Mouse (Mus musculus) intestine, embryonic 14.5 days (tissue): ENCODE results near the gene Baiap2l1. TPM values are rescaled to one million over a fixed set of nuclear protein-coding genes. Genes with fewer than 3 reads are reported as not detected.

Source experiments
- ATAC-seq: fragments of 200-750 bp; cut with Nextera tagmentation; replicated peaks from 2 replicates; pipeline ENCODE4 v1.8.0; 2017; ENCODE audit warnings: low read depth, moderate number of reproducible peaks, moderate TSS enrichment, moderate library complexity; ENCODE audit not compliant: low FRiP score, low TSS enrichment
- DNase-seq: peaks from one replicate; pipeline ENCODE4 v3.0.0-alpha.2; 2018; ENCODE audit warnings: low spot score
- H3K27ac ChIP-seq: fragments of 300-500 bp; sonication (generic); 2 replicates; pipeline ENCODE4 v1.5.1; 2014; ENCODE audit warnings: low read depth, mild to moderate bottlenecking, control low read depth
- H3K27me3 ChIP-seq: fragments of 300-500 bp; sonication (generic); replicated peaks from 2 replicates; pipeline ENCODE4 v1.6.1; 2014; ENCODE audit warnings: low read length, control low read depth; ENCODE audit not compliant: control insufficient read depth, insufficient read depth
- H3K36me3 ChIP-seq: fragments of 300-500 bp; sonication (generic); 2 replicates; pipeline ENCODE4 v1.6.1; 2014; ENCODE audit warnings: low read length, control low read depth; ENCODE audit not compliant: control insufficient read depth, insufficient read depth
- H3K4me1 ChIP-seq: fragments of 300-500 bp; sonication (generic); replicated peaks from 2 replicates; pipeline ENCODE4 v1.6.1; 2014; ENCODE audit warnings: low read length, control low read depth, mixed read lengths; ENCODE audit not compliant: control insufficient read depth, insufficient read depth
- H3K4me2 ChIP-seq: fragments of 300-500 bp; sonication (generic); 2 replicates; pipeline ENCODE4 v1.6.1; 2014; ENCODE audit warnings: low read length
- H3K4me3 ChIP-seq: fragments of 300-500 bp; sonication (generic); 2 replicates; pipeline ENCODE4 v1.5.1; 2014; ENCODE audit warnings: low read depth, low read length, control low read depth, mixed read lengths
- H3K9ac ChIP-seq: fragments of 300-500 bp; sonication (generic); 2 replicates; pipeline ENCODE4 v1.6.1; 2014; ENCODE audit warnings: mild to moderate bottlenecking, low read length
- H3K9me3 ChIP-seq: fragments of 300-500 bp; sonication (generic); 2 replicates; pipeline ENCODE4 v1.6.1; 2016; ENCODE audit warnings: low read length, control low read depth; ENCODE audit not compliant: control insufficient read depth
- WGBS: fragments of 180-500 bp; shearing (Covaris S2); extraction: QIAGEN DNeasy Blood & Tissue Kit; methylation state at CpG from one replicate; pipeline ENCODE4 v1.1.7; 2014; 5-methylcytosine and 5-hydroxymethylcytosine counted together
- polyA plus RNA-seq: library from polyadenylated mRNA; unstranded; fragments of >200 nt; fragmentation: Nextera tagmentation; extraction: Ambion mirVana; gene quantifications from 2 replicates; pipeline ENCODE4 v1.2.1, GENCODE M21; 2014

The Baiap2l1 gene
- polyA plus RNA-seq, 1 experiment from 2014 or later = 16.7 TPM

GRCm38 (mm10) chr5:144313335-144313734 lies 44.6 kb downstream of the Baiap2l1 start:
- Histone ChIP-seq H3K4me2 (no peak overlapping the region), H3K9ac (no peak overlapping the region), H3K36me3 (no peaks in the 10 kb centered on the region), H3K4me3 (no peak overlapping the region), H3K4me1 (0 out of 2 replicates have a peak, but pooled peaks cover 4% of the 10 kb centered on the region), H3K9me3 (no peaks in the 10 kb centered on the region), H3K27me3 (no peaks in the 10 kb centered on the region), H3K27ac (no peak overlapping the region)
- no peak for ATAC-seq
- WGBS = 26% methylated on average over 5 of the region's 5 CpGs
- DNase-seq = no peak

GRCm38 (mm10) chr5:144312183-144312582 lies 45.7 kb downstream of the Baiap2l1 start:
- no peak overlapping the region for H3K4me2 ChIP-seq
- H3K27me3 ChIP-seq = no peaks in the 10 kb centered on the region
- H3K4me3 ChIP-seq = no peak overlapping the region
- no peak overlapping the region for H3K27ac ChIP-seq
- DNase-seq = no peak
- WGBS = 76% methylated on average over 7 of the region's 7 CpGs
- no peaks in the 10 kb centered on the region for H3K36me3 ChIP-seq
- 0 out of 2 replicates have a peak, but pooled peaks cover 4% of the 10 kb centered on the region for H3K4me1 ChIP-seq
- no peak for ATAC-seq
- H3K9me3 ChIP-seq = no peaks in the 10 kb centered on the region
- H3K9ac ChIP-seq = no peak overlapping the region

- Histone ChIP-seq H3K27ac (no peak overlapping the region), H3K4me2 (no peak overlapping the region), H3K9ac (no peak overlapping the region), H3K27me3 (no peaks in the 10 kb centered on the region), H3K4me3 (no peak overlapping the region), H3K9me3 (no peaks in the 10 kb centered on the region), H3K36me3 (no peaks in the 10 kb centered on the region), H3K4me1 (0 out of 2 replicates have a peak, but pooled peaks cover under 1% of the 10 kb centered on the region)
- no peak for ATAC-seq
- WGBS = 73% methylated on average over 4 of the region's 4 CpGs
- DNase-seq = no peak
Observed at GRCm38 (mm10) chr5:144308929-144309328, 49.0 kb downstream of the Baiap2l1 start.

DNA sequence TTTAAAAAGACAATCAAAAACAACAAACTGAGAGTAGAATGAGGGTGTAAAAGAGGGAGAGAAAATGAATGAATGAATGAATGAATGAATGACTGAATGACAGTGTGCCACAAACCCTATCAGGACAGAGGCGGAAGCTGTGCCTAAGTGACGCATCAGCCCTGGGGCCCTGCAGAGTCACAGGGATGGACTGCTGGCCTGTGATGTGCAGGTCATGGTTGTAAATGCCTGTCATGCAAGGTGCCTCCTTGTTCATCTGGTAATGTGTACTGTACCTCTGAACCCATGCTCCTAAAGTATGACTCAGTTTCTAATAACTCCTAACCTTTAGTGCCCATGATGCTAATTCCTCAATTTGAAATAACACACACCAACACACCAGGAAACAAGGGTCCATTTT lies 54.8 kb downstream of the Baiap2l1 start:
- H3K27ac ChIP-seq = no peak overlapping the region
- WGBS = 89% methylated on average over 2 of the region's 2 CpGs

DNA sequence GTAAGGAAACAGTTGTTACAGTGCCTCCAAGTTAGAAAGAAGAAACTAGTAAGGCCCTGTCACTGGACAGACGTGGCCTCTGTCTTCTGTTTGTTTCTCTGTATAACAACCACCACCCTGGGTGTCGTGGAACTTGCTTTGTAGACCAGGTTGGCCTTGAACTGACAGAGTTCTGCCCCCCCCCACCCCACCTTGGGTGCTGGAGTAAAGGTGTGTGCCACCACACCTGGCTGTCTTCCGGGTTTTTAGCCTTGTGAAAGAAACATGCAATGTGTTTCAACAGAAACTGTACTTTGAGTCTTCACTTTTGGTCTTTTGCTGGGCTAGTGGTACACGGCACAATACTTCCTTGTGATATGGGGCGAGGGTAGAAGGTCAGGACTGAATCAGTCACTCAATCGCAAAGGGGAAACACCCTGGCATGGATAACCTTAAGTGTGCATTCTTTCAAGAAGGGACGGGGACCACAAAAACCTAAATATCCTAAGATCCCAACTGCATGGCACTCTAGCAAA lies 61.8 kb downstream of the Baiap2l1 start:
- WGBS = 77% methylated on average over 7 of the region's 7 CpGs
- no peak overlapping the region for H3K27ac ChIP-seq
- H3K4me2 ChIP-seq = no peak overlapping the region
- DNase-seq (no peak), ATAC-seq (no peak)
- no peaks in the 10 kb centered on the region for H3K9me3 ChIP-seq
- H3K27me3 ChIP-seq = no peaks in the 10 kb centered on the region
- no peaks in the 10 kb centered on the region for H3K4me1 ChIP-seq
- no peak overlapping the region for H3K9ac ChIP-seq
- no peaks in the 10 kb centered on the region for H3K36me3 ChIP-seq
- no peak overlapping the region for H3K4me3 ChIP-seq

More for the DNA sequence above, 54.8 kb downstream of the Baiap2l1 start:
- Histone ChIP-seq H3K4me2 (no peak overlapping the region), H3K27me3 (no peaks in the 10 kb centered on the region), H3K9me3 (no peaks in the 10 kb centered on the region), H3K4me1 (no peaks in the 10 kb centered on the region), H3K36me3 (no peaks in the 10 kb centered on the region), H3K4me3 (no peak overlapping the region), H3K9ac (no peak overlapping the region)
- ATAC-seq (no peak), DNase-seq (no peak)

GRCm38 (mm10) chr5:144295357-144295756 lies 62.6 kb downstream of the Baiap2l1 start:
- DNase-seq = no peak
- Histone ChIP-seq H3K9me3 (no peaks in the 10 kb centered on the region), H3K27ac (no peak overlapping the region), H3K9ac (no peak overlapping the region), H3K27me3 (no peaks in the 10 kb centered on the region), H3K4me2 (no peak overlapping the region), H3K4me3 (no peak overlapping the region), H3K4me1 (no peaks in the 10 kb centered on the region), H3K36me3 (no peaks in the 10 kb centered on the region)
- ATAC-seq = no peak
- WGBS = 82% methylated on average over 1 of the region's 1 CpGs

DNA sequence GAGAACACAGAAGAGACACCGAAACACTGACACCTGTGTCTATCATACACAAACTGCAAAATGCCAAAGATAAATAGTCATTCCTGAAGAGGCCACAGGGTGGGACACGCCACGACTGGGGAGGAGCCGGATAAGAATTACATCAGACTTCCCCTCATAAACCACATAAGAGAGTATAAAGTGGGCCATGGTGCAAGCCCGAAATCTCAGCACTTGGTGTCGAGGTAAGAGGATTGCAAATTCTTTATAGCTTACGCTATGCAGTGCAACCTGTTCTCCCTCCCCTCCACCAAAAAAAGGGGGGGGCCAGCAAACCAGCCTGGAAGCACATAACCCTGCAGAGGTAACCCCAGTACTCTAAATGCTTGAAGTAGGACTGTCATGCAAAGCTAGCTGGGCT lies 63.0 kb downstream of the Baiap2l1 start:
- ATAC-seq = no peak
- 70% methylated on average over 7 of the region's 7 CpGs for WGBS
- no peak overlapping the region for H3K27ac ChIP-seq

DNA sequence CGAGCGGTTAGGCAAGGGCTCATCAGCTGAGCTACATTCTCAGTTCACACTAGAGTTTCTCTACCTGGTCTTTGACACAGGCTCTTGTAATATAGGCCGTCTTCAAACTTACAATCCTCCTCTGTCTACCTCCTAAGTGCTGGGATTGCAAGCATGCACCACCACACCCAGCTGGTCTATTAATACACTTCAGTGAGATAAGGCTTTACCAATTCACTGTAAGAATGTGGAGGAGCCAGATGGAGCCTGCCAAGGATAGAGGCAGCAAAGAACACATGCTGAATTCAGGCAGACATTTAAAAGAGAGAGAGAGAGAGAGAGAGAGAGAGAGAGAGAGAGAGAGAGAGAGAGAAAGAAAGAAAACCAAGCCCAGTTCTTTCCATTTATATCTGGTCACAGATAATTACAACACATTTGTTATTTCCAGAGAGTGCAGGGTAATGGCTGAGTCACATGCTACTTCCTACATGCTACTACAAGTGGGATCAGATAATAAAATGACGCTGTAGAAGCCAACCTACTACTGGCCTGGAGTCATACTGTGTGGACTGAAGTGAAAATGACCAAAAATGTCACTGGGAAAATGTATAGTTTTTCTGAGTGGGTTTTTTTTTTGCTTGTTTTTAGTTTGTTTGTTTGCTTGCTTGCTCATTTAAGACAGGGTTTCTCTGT lies 68.0 kb downstream of the Baiap2l1 start:
- DNase-seq (no peak), ATAC-seq (no peak; the same call in 1 of the 2 replicates)
- 82% methylated on average over 4 of the region's 4 CpGs for WGBS
- no peak overlapping the region for H3K9ac ChIP-seq
- H3K27ac ChIP-seq = no peak overlapping the region
- no peak overlapping the region for H3K4me3 ChIP-seq
- no peaks in the 10 kb centered on the region for H3K27me3 ChIP-seq
- no peak overlapping the region for H3K4me2 ChIP-seq
- H3K9me3 ChIP-seq = no peaks in the 10 kb centered on the region
- no peaks in the 10 kb centered on the region for H3K36me3 ChIP-seq
- no peaks in the 10 kb centered on the region for H3K4me1 ChIP-seq

More for the DNA sequence above, 63.0 kb downstream of the Baiap2l1 start:
- H3K4me3 ChIP-seq = no peak overlapping the region
- no peaks in the 10 kb centered on the region for H3K4me1 ChIP-seq
- no peaks in the 10 kb centered on the region for H3K27me3 ChIP-seq
- H3K4me2 ChIP-seq = no peak overlapping the region
- H3K9me3 ChIP-seq = no peaks in the 10 kb centered on the region
- H3K36me3 ChIP-seq = no peaks in the 10 kb centered on the region
- H3K9ac ChIP-seq = no peak overlapping the region
- DNase-seq = no peak

DNA sequence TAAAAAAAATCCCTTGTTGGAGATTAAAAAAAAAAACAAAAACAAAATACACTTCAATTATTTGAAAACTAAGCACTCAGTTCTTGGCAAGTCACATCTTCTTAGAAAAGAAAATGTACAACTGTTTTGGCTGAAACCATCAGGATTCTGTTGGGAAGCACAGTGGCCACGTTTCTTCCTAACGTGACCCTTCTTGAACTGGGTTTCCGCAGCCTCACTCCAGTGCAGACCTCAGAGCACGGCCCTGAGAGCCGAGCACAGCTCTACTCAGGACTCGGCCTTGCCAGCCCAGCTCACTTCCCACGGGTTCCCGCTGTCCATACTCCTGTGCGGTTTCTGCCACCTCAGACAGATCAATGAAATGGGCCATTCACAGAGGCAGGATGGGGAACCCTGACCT lies 69.5 kb downstream of the Baiap2l1 start:
- 86% methylated on average over 9 of the region's 9 CpGs for WGBS
- H3K9ac ChIP-seq = no peak overlapping the region
- H3K9me3 ChIP-seq = no peaks in the 10 kb centered on the region
- H3K4me1 ChIP-seq = no peaks in the 10 kb centered on the region
- no peak for ATAC-seq
- no peaks in the 10 kb centered on the region for H3K36me3 ChIP-seq
- H3K4me2 ChIP-seq = no peak overlapping the region
- no peaks in the 10 kb centered on the region for H3K27me3 ChIP-seq
- no peak overlapping the region for H3K4me3 ChIP-seq
- no peak overlapping the region for H3K27ac ChIP-seq
- no peak for DNase-seq
